Mouse (Mus musculus): ENCODE results near the gene Oard1. TPM values are rescaled to one million over a fixed set of nuclear protein-coding genes. Genes with fewer than 3 reads are reported as not detected.

Oard1 gene
- total and polyA plus RNA-seq, 2 experiments from 2014 or later = 10.2 to 34.4 TPM

DNA sequence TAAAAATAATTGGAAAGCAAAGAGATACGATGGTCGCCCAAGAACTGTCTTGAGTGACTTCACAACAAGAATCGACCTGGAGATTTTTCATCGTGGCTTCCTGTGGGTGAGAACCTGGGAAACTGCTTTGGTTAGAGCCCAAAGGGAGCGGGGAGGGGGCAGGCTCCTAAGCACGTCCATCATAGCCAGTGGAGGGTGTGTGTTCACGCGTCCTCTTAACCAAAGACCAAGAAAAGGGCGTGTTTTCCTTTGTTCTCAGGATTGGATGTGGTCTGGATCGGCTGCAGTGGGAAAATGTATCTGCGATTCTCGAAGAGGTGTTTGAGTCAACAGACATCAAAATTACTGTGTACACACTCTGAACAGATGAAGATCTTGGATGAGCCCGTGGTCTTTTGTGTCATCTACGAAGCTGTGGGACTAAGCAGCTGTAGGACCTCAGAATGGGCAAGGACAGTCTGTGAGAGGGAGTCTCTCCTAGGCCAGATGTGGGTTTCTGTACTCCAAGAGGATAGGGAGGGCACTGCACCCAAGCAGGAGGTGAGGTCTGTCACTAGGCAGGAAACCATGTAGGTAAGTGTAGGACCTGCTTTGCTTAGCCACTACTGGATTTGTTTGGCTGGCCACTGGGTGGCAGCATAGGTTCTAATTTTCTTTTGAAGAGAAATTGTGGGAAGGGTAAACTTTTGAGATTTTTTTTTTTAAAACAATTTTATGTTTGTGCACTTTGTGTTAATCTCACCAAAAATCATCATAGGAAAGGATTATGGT, 6.8 kb downstream of the Oard1 start:
- peak; percentile 77 for TF ChIP-seq CTCF (IDR thresholded peaks at IDR 0.05; ENCODE audit: low read depth)
- 89% methylated on average over 14 of the region's 14 CpGs for WGBS
- DNase-seq (ENCODE audit: low spot score) (peak; percentile 87), ATAC-seq (peak; percentile 91)
- Histone ChIP-seq H3K27ac (no peak overlapping the region), H3K27me3 (ENCODE audit: insufficient read depth, low read length) (no peaks in the 10 kb centered on the region), H3K4me1 (ENCODE audit: insufficient read depth, low read length) (no peaks in the 10 kb centered on the region), H3K9me3 (ENCODE audit: low read length) (no peaks in the 10 kb centered on the region), H3K36me3 (ENCODE audit: insufficient read depth, low read length) (no peaks in the 10 kb centered on the region), H3K4me3 (ENCODE audit: low read length) (no peak overlapping the region), H3K9ac (replicated peaks; ENCODE audit: low read length) (no peak overlapping the region), H3K4me2 (ENCODE audit: low read depth, low read length) (no peak overlapping the region)

DNA sequence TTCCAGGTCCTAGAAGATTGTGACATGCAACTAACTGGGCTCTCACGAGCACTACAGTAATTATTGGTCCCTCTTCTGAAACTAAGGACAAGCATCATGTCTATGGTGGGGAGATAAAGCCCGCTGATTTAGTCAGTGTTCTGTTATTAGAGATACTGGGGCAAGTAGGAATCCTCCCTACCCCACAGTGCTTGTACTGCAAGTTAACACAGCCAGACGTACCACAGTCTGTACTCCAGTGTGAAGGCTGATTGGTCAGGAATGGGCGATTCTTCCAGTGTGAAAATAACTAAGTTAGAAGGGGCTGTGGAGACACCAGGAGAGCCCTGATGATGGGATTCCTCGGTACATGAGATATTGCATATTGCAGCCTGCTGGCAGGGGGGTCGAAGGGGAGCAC, 7.7 kb downstream of the Oard1 start:
- Histone ChIP-seq H3K36me3 (ENCODE audit: insufficient read depth, low read length) (no peaks in the 10 kb centered on the region), H3K4me1 (ENCODE audit: insufficient read depth, low read length) (no peaks in the 10 kb centered on the region), H3K4me2 (ENCODE audit: low read depth, low read length) (no peak overlapping the region), H3K27me3 (ENCODE audit: insufficient read depth, low read length) (no peaks in the 10 kb centered on the region), H3K9me3 (ENCODE audit: low read length) (no peaks in the 10 kb centered on the region), H3K27ac (no peak overlapping the region), H3K9ac (replicated peaks; ENCODE audit: low read length) (no peak overlapping the region), H3K4me3 (ENCODE audit: low read length) (no peak overlapping the region)
- ATAC-seq (no peak), DNase-seq (ENCODE audit: low spot score) (no peak)
- 92% methylated on average over 6 of the region's 6 CpGs for WGBS
- TF ChIP-seq CTCF (IDR thresholded peaks at IDR 0.05; ENCODE audit: low read depth) = no peak

- DNase-seq (ENCODE audit: low spot score) = no peak
- Histone ChIP-seq H3K4me1 (ENCODE audit: insufficient read depth, low read length) (no peaks in the 10 kb centered on the region), H3K9me3 (ENCODE audit: low read length) (no peaks in the 10 kb centered on the region), H3K27me3 (ENCODE audit: insufficient read depth, low read length) (no peaks in the 10 kb centered on the region), H3K9ac (replicated peaks; ENCODE audit: low read length) (no peak overlapping the region), H3K4me2 (ENCODE audit: low read depth, low read length) (no peak overlapping the region), H3K4me3 (ENCODE audit: low read length) (no peak overlapping the region), H3K27ac (no peak overlapping the region), H3K36me3 (ENCODE audit: insufficient read depth, low read length) (no peaks in the 10 kb centered on the region)
- ATAC-seq = no peak
- 88% methylated on average over 7 of the region's 7 CpGs for WGBS
- TF ChIP-seq CTCF (IDR thresholded peaks at IDR 0.05; ENCODE audit: low read depth) = no peak
Measured at GRCm38 (mm10) chr17:48418174-48418573, 8.4 kb downstream of the Oard1 start.

DNA sequence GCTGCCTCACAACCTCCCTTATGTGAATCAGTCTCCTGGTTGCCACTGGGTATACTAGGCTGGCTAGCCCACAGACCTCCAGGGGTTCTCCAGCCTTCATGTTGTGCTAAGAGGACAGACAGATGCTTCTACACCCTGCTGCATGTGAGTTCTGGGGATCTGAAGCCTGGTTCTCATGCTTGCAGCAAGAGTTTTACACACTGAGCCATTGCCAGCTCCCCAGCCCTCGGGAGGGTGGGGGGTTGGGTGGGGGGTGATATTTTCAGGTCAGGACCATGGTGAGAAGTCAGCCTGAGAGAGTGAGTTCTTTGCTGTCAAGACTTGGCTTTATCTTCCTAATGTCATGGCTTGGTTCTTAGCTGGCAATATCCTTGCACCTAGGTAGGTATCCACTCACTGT, 9.0 kb downstream of the Oard1 start:
- Histone ChIP-seq H3K9ac (replicated peaks; ENCODE audit: low read length) (no peak overlapping the region), H3K36me3 (ENCODE audit: insufficient read depth, low read length) (no peaks in the 10 kb centered on the region), H3K4me3 (ENCODE audit: low read length) (no peak overlapping the region), H3K4me1 (ENCODE audit: insufficient read depth, low read length) (no peaks in the 10 kb centered on the region), H3K9me3 (ENCODE audit: low read length) (no peaks in the 10 kb centered on the region), H3K27ac (no peak overlapping the region), H3K4me2 (ENCODE audit: low read depth, low read length) (no peak overlapping the region), H3K27me3 (ENCODE audit: insufficient read depth, low read length) (no peaks in the 10 kb centered on the region)
- WGBS = 76% methylated on average over 1 of the region's 1 CpGs
- DNase-seq (ENCODE audit: low spot score) = no peak
- no peak for TF ChIP-seq CTCF (IDR thresholded peaks at IDR 0.05; ENCODE audit: low read depth)
- ATAC-seq = no peak

GRCm38 (mm10) chr17:48419571-48419970, 9.8 kb downstream of the Oard1 start:
- ATAC-seq = no peak
- Histone ChIP-seq H3K27ac (no peak overlapping the region), H3K9ac (replicated peaks; ENCODE audit: low read length) (no peak overlapping the region), H3K9me3 (ENCODE audit: low read length) (no peaks in the 10 kb centered on the region), H3K4me1 (ENCODE audit: insufficient read depth, low read length) (no peaks in the 10 kb centered on the region), H3K4me3 (ENCODE audit: low read length) (no peak overlapping the region), H3K27me3 (ENCODE audit: insufficient read depth, low read length) (no peaks in the 10 kb centered on the region), H3K4me2 (ENCODE audit: low read depth, low read length) (no peak overlapping the region), H3K36me3 (ENCODE audit: insufficient read depth, low read length) (no peaks in the 10 kb centered on the region)
- TF ChIP-seq CTCF (IDR thresholded peaks at IDR 0.05; ENCODE audit: low read depth) = no peak
- no peak for DNase-seq (ENCODE audit: low spot score)
- WGBS = 63% methylated on average over 2 of the region's 2 CpGs

- no peak overlapping the region for H3K4me2 ChIP-seq (ENCODE audit: low read depth, low read length)
- WGBS = 87% methylated on average over 9 of the region's 9 CpGs
- peaks cover 6% of the 10 kb centered on the region; the same call in 1 of the 2 replicates for H3K4me1 ChIP-seq (ENCODE audit: insufficient read depth, low read length)
- no peak overlapping the region for H3K4me3 ChIP-seq (ENCODE audit: low read length)
- ATAC-seq = no peak
- H3K9ac ChIP-seq (replicated peaks; ENCODE audit: low read length) = no peak overlapping the region
- H3K27ac ChIP-seq = no peak overlapping the region
- no peaks in the 10 kb centered on the region for H3K36me3 ChIP-seq (ENCODE audit: insufficient read depth, low read length)
- H3K27me3 ChIP-seq (ENCODE audit: insufficient read depth, low read length) = no peaks in the 10 kb centered on the region
- no peak for DNase-seq (ENCODE audit: low spot score)
- H3K9me3 ChIP-seq (ENCODE audit: low read length) = no peaks in the 10 kb centered on the region
- no peak for TF ChIP-seq CTCF (IDR thresholded peaks at IDR 0.05; ENCODE audit: low read depth)
Measured at GRCm38 (mm10) chr17:48424237-48424636, 14.4 kb downstream of the Oard1 start.

Data from hindbrain, postnatal 0 days (tissue).